Mouse (Mus musculus): ENCODE data around the gene Grip2.

DNA sequence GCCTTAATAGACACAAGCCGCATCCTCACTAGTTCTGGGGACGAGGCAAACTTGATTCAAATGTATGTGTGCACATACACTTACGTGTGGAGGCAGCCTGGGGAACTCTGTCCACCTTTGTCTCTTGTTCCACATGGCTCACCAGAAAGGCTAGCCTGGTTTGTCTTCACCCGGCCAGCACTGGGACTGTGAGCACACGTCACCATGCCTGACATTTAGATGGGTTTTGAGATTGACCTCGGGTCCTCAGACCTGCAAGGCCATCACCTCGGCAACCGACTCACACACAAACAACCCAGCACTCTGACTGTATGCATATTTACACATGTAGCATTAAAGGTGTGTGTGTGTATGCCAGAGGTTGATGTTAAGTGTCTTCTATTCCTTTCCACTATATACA lies 8.8 kb downstream of the Grip2 start:
- TF ChIP-seq POLR2A (IDR thresholded peaks at IDR 0.05; ENCODE audit: extremely low read depth, insufficient read depth, low read length) (no peak), CTCF (IDR thresholded peaks at IDR 0.05; ENCODE audit: extremely low read depth, insufficient read depth, low read length) (no peak)
